Mouse (Mus musculus): ENCODE measurements around the gene Zkscan3. TPM values are rescaled to one million over a fixed set of nuclear protein-coding genes. Genes with fewer than 3 reads are reported as not detected.

Zkscan3 gene
- polyA plus RNA-seq (2016; fragmentation: Nextera tagmentation; extraction: Ambion mirVana): 103 and 105 TPM in 2 replicates

- Histone ChIP-seq H3K27ac (peak within 1 kb of the TSS; percentile 76), H3K9me3 (no peaks in the 10 kb centered on the region), H3K27me3 (no peaks in the 10 kb centered on the region), H3K4me1 (replicated peaks) (peaks cover 9% of the 10 kb centered on the region), H3K9ac (replicated peaks) (peak within 1 kb of the TSS; percentile 81), H3K4me3 (replicated peaks) (peak within 1 kb of the TSS; percentile 81), H3K36me3 (peaks cover 17% of the 10 kb centered on the region), H3K4me2 (peak within 1 kb of the TSS; percentile 76)
- WGBS: under 1% methylated on average over 35 of the region's 35 CpGs
- ATAC-seq (ENCODE audit: insufficient number of reproducible peaks, insufficient read depth, low FRiP score, low TSS enrichment, low read depth): peak; percentile 87
Observed at GRCm38 (mm10) chr13:21402287-21402846, at the start of gene Zkscan3. Gene Zkscan3, minus strand, starts transcription at chr13:21402755.

- H3K9ac ChIP-seq (replicated peaks): no peak overlapping the region
- no peak overlapping the region for H3K4me2 ChIP-seq
- H3K36me3 ChIP-seq: peaks cover 75% of the 10 kb centered on the region
- ATAC-seq (ENCODE audit: insufficient number of reproducible peaks, insufficient read depth, low FRiP score, low TSS enrichment, low read depth): no peak
- H3K27me3 ChIP-seq: no peaks in the 10 kb centered on the region
- peaks cover 9% of the 10 kb centered on the region for H3K4me1 ChIP-seq (replicated peaks)
- 83% methylated on average over 16 of the region's 16 CpGs for WGBS
- H3K4me3 ChIP-seq (replicated peaks): no peak overlapping the region
- no peak overlapping the region for H3K27ac ChIP-seq
- no peaks in the 10 kb centered on the region for H3K9me3 ChIP-seq
Observed at GRCm38 (mm10) chr13:21447856-21448614, 45.5 kb upstream of the Zkscan3 start.

GRCm38 (mm10) chr13:21446796-21447195 is 44.2 kb upstream of the Zkscan3 start:
- 90% methylated on average over 9 of the region's 9 CpGs for WGBS
- peaks cover 75% of the 10 kb centered on the region for H3K36me3 ChIP-seq

GRCm38 (mm10) chr13:21441207-21441572 is 38.6 kb upstream of the Zkscan3 start:
- no peaks in the 10 kb centered on the region for H3K27me3 ChIP-seq
- H3K4me1 ChIP-seq (replicated peaks): peaks cover 12% of the 10 kb centered on the region
- 19% methylated on average over 10 of the region's 10 CpGs for WGBS
- H3K27ac ChIP-seq: peak overlapping the region; percentile 83; the same call in 1 of the 2 replicates
- H3K9me3 ChIP-seq: no peaks in the 10 kb centered on the region
- H3K4me3 ChIP-seq (replicated peaks): peak overlapping the region; percentile 57
- no peak overlapping the region for H3K9ac ChIP-seq (replicated peaks)
- H3K4me2 ChIP-seq: peak overlapping the region; percentile 74
- ATAC-seq (ENCODE audit: insufficient number of reproducible peaks, insufficient read depth, low FRiP score, low TSS enrichment, low read depth): no peak
- H3K36me3 ChIP-seq: peaks cover 32% of the 10 kb centered on the region

More at GRCm38 (mm10) chr13:21446796-21447195, 44.2 kb upstream of the Zkscan3 start:
- H3K27me3 ChIP-seq: no peaks in the 10 kb centered on the region
- no peak overlapping the region for H3K27ac ChIP-seq
- ATAC-seq (ENCODE audit: insufficient number of reproducible peaks, insufficient read depth, low FRiP score, low TSS enrichment, low read depth): no peak
- no peak overlapping the region for H3K4me3 ChIP-seq (replicated peaks)
- no peak overlapping the region for H3K9ac ChIP-seq (replicated peaks)
- no peaks in the 10 kb centered on the region for H3K9me3 ChIP-seq
- H3K4me2 ChIP-seq: no peak overlapping the region
- no peaks in the 10 kb centered on the region for H3K4me1 ChIP-seq (replicated peaks)

- H3K9me3 ChIP-seq: no peaks in the 10 kb centered on the region
- peak; percentile 80 for ATAC-seq (ENCODE audit: insufficient number of reproducible peaks, insufficient read depth, low FRiP score, low TSS enrichment, low read depth)
- under 1% methylated on average over 32 of the region's 32 CpGs for WGBS
- H3K4me1 ChIP-seq (replicated peaks): peaks cover 12% of the 10 kb centered on the region
- peaks cover 26% of the 10 kb centered on the region for H3K36me3 ChIP-seq
- H3K27ac ChIP-seq: peak within 1 kb of the TSS; percentile 83
- H3K4me3 ChIP-seq (replicated peaks): peak within 1 kb of the TSS; percentile 57
- H3K9ac ChIP-seq (replicated peaks): peak within 1 kb of the TSS; percentile 75
- peak within 1 kb of the TSS; percentile 74 for H3K4me2 ChIP-seq
- no peaks in the 10 kb centered on the region for H3K27me3 ChIP-seq
Observed at GRCm38 (mm10) chr13:21440503-21441206, 38.1 kb upstream of the Zkscan3 start, which contains the start of gene Pgbd1. Gene Pgbd1, minus strand, starts transcription at chr13:21441058.

GRCm38 (mm10) chr13:21435476-21435875 is 32.9 kb upstream of the Zkscan3 start:
- Histone ChIP-seq H3K27ac (no peak overlapping the region), H3K27me3 (no peaks in the 10 kb centered on the region), H3K4me2 (no peak overlapping the region), H3K4me3 (replicated peaks) (no peak overlapping the region), H3K4me1 (replicated peaks) (peaks cover 8% of the 10 kb centered on the region), H3K9me3 (no peaks in the 10 kb centered on the region), H3K9ac (replicated peaks) (no peak overlapping the region), H3K36me3 (no peaks in the 10 kb centered on the region)
- 82% methylated on average over 4 of the region's 4 CpGs for whole genome bisulfite sequencing
- ATAC-seq (ENCODE audit: insufficient number of reproducible peaks, insufficient read depth, low FRiP score, low TSS enrichment, low read depth): no peak

- H3K36me3 ChIP-seq: no peaks in the 10 kb centered on the region
- 95% methylated on average over 1 of the region's 1 CpGs for WGBS
- ATAC-seq (ENCODE audit: insufficient number of reproducible peaks, insufficient read depth, low FRiP score, low TSS enrichment, low read depth): no peak
Observed at GRCm38 (mm10) chr13:21427631-21428030, 25.1 kb upstream of the Zkscan3 start.

GRCm38 (mm10) chr13:21423301-21423700 is 20.7 kb upstream of the Zkscan3 start:
- H3K27me3 ChIP-seq: no peaks in the 10 kb centered on the region
- no peak for ATAC-seq (ENCODE audit: insufficient number of reproducible peaks, insufficient read depth, low FRiP score, low TSS enrichment, low read depth)
- no peak overlapping the region for H3K4me2 ChIP-seq
- 67% methylated on average over 5 of the region's 5 CpGs for WGBS
- no peak overlapping the region for H3K9ac ChIP-seq (replicated peaks)
- H3K36me3 ChIP-seq: no peaks in the 10 kb centered on the region
- H3K4me1 ChIP-seq (replicated peaks): no peaks in the 10 kb centered on the region
- H3K4me3 ChIP-seq (replicated peaks): no peak overlapping the region
- H3K9me3 ChIP-seq: no peaks in the 10 kb centered on the region
- H3K27ac ChIP-seq: no peak overlapping the region

More at GRCm38 (mm10) chr13:21427631-21428030, 25.1 kb upstream of the Zkscan3 start:
- Histone ChIP-seq H3K4me1 (replicated peaks) (no peaks in the 10 kb centered on the region), H3K27ac (no peak overlapping the region), H3K4me2 (no peak overlapping the region), H3K4me3 (replicated peaks) (no peak overlapping the region), H3K9ac (replicated peaks) (no peak overlapping the region), H3K27me3 (no peaks in the 10 kb centered on the region), H3K9me3 (no peaks in the 10 kb centered on the region)

GRCm38 (mm10) chr13:21418865-21419264 is 16.3 kb upstream of the Zkscan3 start:
- H3K9ac ChIP-seq (replicated peaks): no peak overlapping the region
- 64% methylated on average over 6 of the region's 6 CpGs for WGBS
- ATAC-seq (ENCODE audit: insufficient number of reproducible peaks, insufficient read depth, low FRiP score, low TSS enrichment, low read depth): no peak

GRCm38 (mm10) chr13:21417298-21418010 is 14.9 kb upstream of the Zkscan3 start:
- Histone ChIP-seq H3K4me2 (no peak overlapping the region), H3K36me3 (no peaks in the 10 kb centered on the region), H3K9me3 (no peaks in the 10 kb centered on the region), H3K4me1 (replicated peaks) (no peaks in the 10 kb centered on the region), H3K27ac (no peak overlapping the region), H3K27me3 (no peaks in the 10 kb centered on the region), H3K9ac (replicated peaks) (no peak overlapping the region), H3K4me3 (replicated peaks) (no peak overlapping the region)
- WGBS: 63% methylated on average over 6 of the region's 6 CpGs
- ATAC-seq (ENCODE audit: insufficient number of reproducible peaks, insufficient read depth, low FRiP score, low TSS enrichment, low read depth): no peak

More at GRCm38 (mm10) chr13:21418865-21419264, 16.3 kb upstream of the Zkscan3 start:
- Histone ChIP-seq H3K4me3 (replicated peaks) (no peak overlapping the region), H3K9me3 (no peaks in the 10 kb centered on the region), H3K27ac (no peak overlapping the region), H3K4me2 (no peak overlapping the region), H3K36me3 (no peaks in the 10 kb centered on the region), H3K4me1 (replicated peaks) (no peaks in the 10 kb centered on the region), H3K27me3 (no peaks in the 10 kb centered on the region)

GRCm38 (mm10) chr13:21415750-21416149 is 13.2 kb upstream of the Zkscan3 start:
- ATAC-seq (ENCODE audit: insufficient number of reproducible peaks, insufficient read depth, low FRiP score, low TSS enrichment, low read depth): no peak
- Histone ChIP-seq H3K9ac (replicated peaks) (no peak overlapping the region), H3K9me3 (no peaks in the 10 kb centered on the region), H3K27ac (no peak overlapping the region), H3K4me1 (replicated peaks) (no peaks in the 10 kb centered on the region), H3K4me3 (replicated peaks) (no peak overlapping the region), H3K27me3 (no peaks in the 10 kb centered on the region), H3K4me2 (no peak overlapping the region), H3K36me3 (no peaks in the 10 kb centered on the region)
- 88% methylated on average over 2 of the region's 2 CpGs for WGBS
